Mouse (Mus musculus) megakaryocyte, embryonic 14.5 days (primary cell): Measurements from ENCODE around the gene Ctcf. TPM values are rescaled to one million over a fixed set of nuclear protein-coding genes. Genes with fewer than 3 reads are reported as not detected.

Source experiments
- H3K27me3 ChIP-seq: replicated peaks from 2 replicates; pipeline ENCODE3; 2012; ENCODE audit warnings: inconsistent platforms
- H3K36me3 ChIP-seq: replicated peaks from 2 replicates; pipeline ENCODE3; 2012; ENCODE audit warnings: low read length, inconsistent platforms, mixed read lengths
- H3K4me1 ChIP-seq: 2 replicates; pipeline ENCODE4 v1.6.1; 2012; ENCODE audit warnings: inconsistent platforms
- H3K4me3 ChIP-seq: replicated peaks from 2 replicates; pipeline ENCODE3; 2012; ENCODE audit warnings: moderate library complexity, mild to moderate bottlenecking, inconsistent platforms
- H3K9me3 ChIP-seq: 2 replicates; pipeline ENCODE4 v1.6.1; 2012; ENCODE audit warnings: inconsistent platforms
- FLI1 ChIP-seq: IDR thresholded peaks from 2 replicates; pipeline ENCODE4 v1.6.1; 2012; ENCODE audit warnings: low read length, inconsistent platforms, mixed read lengths
- GATA1 ChIP-seq: IDR thresholded peaks from 3 replicates; pipeline ENCODE4 v1.6.1; 2012; ENCODE audit warnings: mixed read lengths, low read length, inconsistent platforms, borderline replicate concordance
- polyA plus RNA-seq: library from polyadenylated mRNA; stranded (reverse); fragments of >175 nt; gene quantifications from 2 replicates; pipeline ENCODE4 v1.2.3, GENCODE M21; 2012; ENCODE audit warnings: low replicate concordance; ENCODE audit not compliant: insufficient read depth

Ctcf gene
- polyA plus RNA-seq, 1 experiment: 68.4 TPM

- H3K4me1 ChIP-seq: peaks cover 57% of the 10 kb centered on the region
- peak within 1 kb of the TSS; percentile 98 for H3K4me3 ChIP-seq
- peaks cover 23% of the 10 kb centered on the region for H3K36me3 ChIP-seq
- H3K9me3 ChIP-seq: no peaks in the 10 kb centered on the region
- no peaks in the 10 kb centered on the region for H3K27me3 ChIP-seq
- TF ChIP-seq GATA1 (no peak), FLI1 (no peak)
These were observed 71.4 kb downstream of the Ctcf start, which contains the start of the genes 4933405L10Rik and Enkd1 for GRCm38 (mm10) chr8:105707498-105708403. 4933405L10Rik (plus strand) TSS chr8:105707655. Enkd1 (minus strand) TSS chr8:105708210.

GRCm38 (mm10) chr8:105708675-105709074 is 72.3 kb downstream of the Ctcf start:
- Histone ChIP-seq H3K4me1 (peaks cover 52% of the 10 kb centered on the region), H3K9me3 (no peaks in the 10 kb centered on the region), H3K36me3 (peaks cover 14% of the 10 kb centered on the region), H3K27me3 (no peaks in the 10 kb centered on the region), H3K4me3 (no peak overlapping the region)
- TF ChIP-seq GATA1 (no peak), FLI1 (no peak)

- Histone ChIP-seq H3K27me3 (no peaks in the 10 kb centered on the region), H3K9me3 (no peaks in the 10 kb centered on the region), H3K4me1 (peaks cover 51% of the 10 kb centered on the region), H3K36me3 (peaks cover 9% of the 10 kb centered on the region), H3K4me3 (no peak overlapping the region)
- TF ChIP-seq GATA1 (no peak), FLI1 (no peak)
These were observed 72.9 kb downstream of the Ctcf start for GRCm38 (mm10) chr8:105709317-105709716.

- Histone ChIP-seq H3K4me3 (no peak overlapping the region), H3K4me1 (peaks cover 44% of the 10 kb centered on the region), H3K36me3 (peaks cover 29% of the 10 kb centered on the region), H3K9me3 (no peaks in the 10 kb centered on the region), H3K27me3 (no peaks in the 10 kb centered on the region)
- TF ChIP-seq GATA1: no peak
- TF ChIP-seq FLI1: no peak
These were observed 75.9 kb downstream of the Ctcf start for GRCm38 (mm10) chr8:105712286-105712685.

- TF ChIP-seq GATA1 (no peak), FLI1 (no peak)
- H3K36me3 ChIP-seq: peaks cover 43% of the 10 kb centered on the region
- H3K27me3 ChIP-seq: no peaks in the 10 kb centered on the region
- H3K4me1 ChIP-seq: peaks cover 29% of the 10 kb centered on the region
- no peaks in the 10 kb centered on the region for H3K9me3 ChIP-seq
- no peak overlapping the region for H3K4me3 ChIP-seq
These were observed 77.8 kb downstream of the Ctcf start for GRCm38 (mm10) chr8:105714139-105714538.

GRCm38 (mm10) chr8:105715042-105715441 is 78.7 kb downstream of the Ctcf start:
- Histone ChIP-seq H3K27me3 (no peaks in the 10 kb centered on the region), H3K4me1 (peaks cover 38% of the 10 kb centered on the region), H3K4me3 (no peak overlapping the region), H3K36me3 (peaks cover 52% of the 10 kb centered on the region), H3K9me3 (no peaks in the 10 kb centered on the region)
- TF ChIP-seq FLI1: no peak
- no peak for TF ChIP-seq GATA1

- Histone ChIP-seq H3K4me3 (no peak overlapping the region), H3K27me3 (no peaks in the 10 kb centered on the region), H3K9me3 (no peaks in the 10 kb centered on the region), H3K36me3 (peaks cover 63% of the 10 kb centered on the region), H3K4me1 (peaks cover 50% of the 10 kb centered on the region)
- TF ChIP-seq GATA1 (no peak), FLI1 (no peak)
These were observed 80.1 kb downstream of the Ctcf start for GRCm38 (mm10) chr8:105716302-105716945.

GRCm38 (mm10) chr8:105719637-105720036 is 83.3 kb downstream of the Ctcf start:
- peaks cover 59% of the 10 kb centered on the region for H3K4me1 ChIP-seq
- no peaks in the 10 kb centered on the region for H3K27me3 ChIP-seq
- no peaks in the 10 kb centered on the region for H3K9me3 ChIP-seq
- no peak overlapping the region for H3K4me3 ChIP-seq
- TF ChIP-seq FLI1 (no peak), GATA1 (no peak)
- H3K36me3 ChIP-seq: peaks cover 82% of the 10 kb centered on the region

GRCm38 (mm10) chr8:105722861-105723260 is 86.5 kb downstream of the Ctcf start:
- no peaks in the 10 kb centered on the region for H3K9me3 ChIP-seq
- H3K4me1 ChIP-seq: peaks cover 68% of the 10 kb centered on the region
- TF ChIP-seq GATA1: no peak
- no peak for TF ChIP-seq FLI1
- H3K36me3 ChIP-seq: peaks cover 74% of the 10 kb centered on the region
- H3K27me3 ChIP-seq: no peaks in the 10 kb centered on the region
- no peak overlapping the region for H3K4me3 ChIP-seq

- H3K9me3 ChIP-seq: no peaks in the 10 kb centered on the region
- H3K27me3 ChIP-seq: no peaks in the 10 kb centered on the region
- no peak overlapping the region for H3K4me3 ChIP-seq
- H3K36me3 ChIP-seq: peaks cover 65% of the 10 kb centered on the region
- H3K4me1 ChIP-seq: peaks cover 79% of the 10 kb centered on the region
- TF ChIP-seq FLI1 (no peak), GATA1 (no peak)
These were observed 89.4 kb downstream of the Ctcf start for GRCm38 (mm10) chr8:105725726-105726125.
